Mouse (Mus musculus): ENCODE results near the gene Gfy. TPM values are rescaled to one million over a fixed set of nuclear protein-coding genes. Genes with fewer than 3 reads are reported as not detected.

Gfy gene
- not detected for polyA plus RNA-seq (2014; fragmentation: Illumina TruSeq; extraction: RNeasy Lipid Tissue Mini Kit (QIAGEN cat#74804); ENCODE audit: low read depth, low replicate concordance)

DNA sequence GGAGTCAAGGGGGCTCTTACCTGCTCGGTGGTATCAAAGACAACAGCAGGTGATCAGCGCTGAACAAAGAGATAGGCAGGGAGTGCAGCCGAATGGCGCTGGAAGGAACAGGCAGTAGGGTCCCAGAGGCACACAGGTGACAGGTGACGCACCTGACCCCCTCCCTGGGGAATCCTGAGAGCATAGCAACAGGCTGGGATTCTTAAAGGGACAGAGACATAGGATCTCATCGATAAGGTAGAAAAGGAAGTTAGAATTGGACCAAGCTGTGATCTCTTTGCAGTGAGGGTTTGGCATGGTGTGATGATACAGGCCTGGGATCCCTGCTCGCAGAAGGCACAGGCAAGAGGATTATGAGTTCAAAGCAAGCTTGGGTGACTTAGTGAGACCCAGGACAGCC, at the start of gene Gfy:
Gfy (minus strand) TSS at position 101 of the 400 bp plus-strand sequence.

DNA sequence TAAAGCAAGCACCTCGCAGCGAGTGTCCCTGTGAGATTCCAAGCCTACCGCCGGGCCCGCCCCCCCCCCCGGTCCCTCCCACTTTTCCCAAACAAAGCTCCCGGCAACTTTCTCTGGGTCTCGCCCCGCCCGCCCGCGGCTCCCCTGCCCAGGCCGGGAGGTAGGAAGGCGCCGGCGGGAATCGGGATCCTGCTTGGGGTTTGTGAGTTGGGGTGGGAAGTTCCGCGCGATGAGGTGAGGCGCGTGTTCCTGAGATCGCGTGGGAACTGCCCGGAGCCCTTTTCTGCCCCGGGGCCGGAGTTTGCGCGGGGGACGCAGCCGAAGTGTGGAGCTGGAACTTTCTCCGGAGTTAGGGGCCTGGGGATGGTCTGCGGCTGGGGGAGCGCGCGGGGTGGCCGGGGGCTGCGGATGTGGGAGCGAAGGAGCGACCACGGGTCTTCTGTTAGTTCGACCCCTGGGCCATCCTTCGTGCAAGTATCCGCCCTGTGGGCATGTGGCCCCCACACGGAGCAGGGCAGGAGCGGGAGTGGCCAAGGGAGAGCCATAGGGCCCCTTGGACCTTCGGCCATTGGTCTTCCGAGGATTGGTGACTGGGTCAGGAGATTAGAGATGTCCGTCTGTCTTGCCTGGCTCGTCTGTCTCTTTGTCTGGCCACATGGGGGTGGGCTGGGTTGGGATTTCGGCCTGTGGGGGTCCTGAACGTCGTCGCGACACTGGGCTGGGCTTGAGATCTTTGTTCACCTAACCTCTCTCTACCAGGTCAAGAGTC, 36.5 kb upstream of the Gfy start, which contains the start of gene Tead2:
Tead2 (plus strand) TSS at position 81 of the 769 bp plus-strand sequence.

DNA sequence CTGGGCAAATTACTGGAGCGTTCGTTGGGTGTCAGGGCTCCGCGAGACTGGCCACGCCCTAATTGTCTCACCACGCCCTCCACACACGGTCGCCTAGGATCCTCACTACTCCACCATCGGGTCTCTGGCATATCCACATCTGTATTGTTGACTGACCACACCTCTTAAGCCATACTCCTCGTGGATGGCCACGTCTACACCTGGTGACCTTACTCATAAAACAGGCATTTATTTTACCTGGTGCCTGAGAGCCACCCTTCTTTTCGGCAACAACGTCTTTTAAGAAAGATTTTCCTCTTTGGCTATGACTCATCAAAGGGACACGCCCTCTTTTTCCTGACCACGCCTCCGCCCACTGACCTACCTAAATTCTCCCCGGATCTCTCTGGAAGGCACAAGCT, 32.5 kb upstream of the Gfy start, which contains the start of gene Dkkl1:
Dkkl1 (minus strand) TSS at position 297 of the 401 bp plus-strand sequence.

DNA sequence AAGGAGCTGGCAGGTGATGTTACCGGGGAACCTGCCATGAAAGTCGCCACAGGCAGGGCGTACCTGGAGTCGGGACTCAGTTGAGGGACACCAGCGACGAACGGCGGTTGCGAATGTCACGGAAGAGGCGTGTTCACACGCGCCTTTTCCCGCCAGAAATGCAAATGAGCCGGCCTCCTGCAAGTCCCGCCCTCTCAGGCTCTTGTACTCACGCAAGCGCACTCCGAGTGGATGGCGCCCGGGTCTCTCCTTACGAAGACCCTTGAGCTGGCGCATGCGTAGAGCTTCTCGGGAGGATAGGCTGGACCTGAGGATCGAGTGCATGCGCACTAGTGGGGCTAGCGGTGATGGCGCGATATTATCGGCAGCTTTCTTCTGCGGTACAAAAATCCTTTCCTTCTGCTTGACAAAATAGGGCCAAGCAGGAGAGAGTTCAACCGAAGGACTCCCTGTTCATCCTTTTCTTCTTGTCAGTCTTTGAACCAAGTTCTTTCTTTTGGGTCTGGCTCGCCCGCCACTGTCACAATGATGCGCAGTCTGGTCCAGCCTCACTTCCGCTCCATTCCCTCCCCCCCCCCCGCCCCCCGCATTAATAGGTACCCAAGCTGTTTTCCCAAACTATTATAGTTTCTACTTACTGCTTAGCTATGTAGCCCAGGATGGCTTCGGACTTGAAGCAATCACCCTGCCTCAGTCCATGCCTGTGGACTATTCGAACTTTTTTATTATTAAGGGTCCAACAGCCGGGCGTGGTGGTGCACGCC, 25.2 kb upstream of the Gfy start, which contains the start of gene Ccdc155:
Ccdc155 (minus strand) TSS at position 513 of the 764 bp plus-strand sequence.

DNA sequence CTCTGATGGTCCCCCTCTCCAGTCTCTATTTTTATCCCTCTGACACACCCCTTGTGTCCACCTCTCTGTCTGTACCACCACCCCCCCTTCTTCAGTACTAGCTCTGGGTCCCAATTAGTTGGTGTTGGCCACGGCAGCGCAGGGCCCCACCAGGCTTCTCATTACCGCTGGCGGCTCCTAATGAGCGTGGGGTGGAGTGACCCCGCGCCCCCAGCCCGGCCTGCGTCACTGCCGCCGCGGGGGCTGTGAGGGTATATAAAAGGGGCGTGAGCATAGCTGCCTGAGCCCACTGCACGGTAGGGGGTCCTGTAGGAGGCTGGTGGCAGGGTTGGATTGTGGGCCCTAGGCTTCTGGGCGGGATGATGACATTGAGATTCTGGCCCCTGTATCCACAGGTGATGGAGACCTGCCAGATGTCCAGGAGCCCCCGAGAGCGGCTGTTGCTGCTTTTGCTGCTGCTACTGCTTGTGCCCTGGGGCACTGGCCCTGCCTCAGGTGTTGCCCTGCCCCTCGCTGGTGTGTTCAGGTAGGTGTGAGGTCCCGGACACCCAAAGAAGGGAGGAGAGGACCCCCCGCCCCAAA, 1.6 kb upstream of the Gfy start, which contains the start of gene Pth2:
Pth2 (plus strand) TSS at position 100 of the 582 bp plus-strand sequence.

DNA sequence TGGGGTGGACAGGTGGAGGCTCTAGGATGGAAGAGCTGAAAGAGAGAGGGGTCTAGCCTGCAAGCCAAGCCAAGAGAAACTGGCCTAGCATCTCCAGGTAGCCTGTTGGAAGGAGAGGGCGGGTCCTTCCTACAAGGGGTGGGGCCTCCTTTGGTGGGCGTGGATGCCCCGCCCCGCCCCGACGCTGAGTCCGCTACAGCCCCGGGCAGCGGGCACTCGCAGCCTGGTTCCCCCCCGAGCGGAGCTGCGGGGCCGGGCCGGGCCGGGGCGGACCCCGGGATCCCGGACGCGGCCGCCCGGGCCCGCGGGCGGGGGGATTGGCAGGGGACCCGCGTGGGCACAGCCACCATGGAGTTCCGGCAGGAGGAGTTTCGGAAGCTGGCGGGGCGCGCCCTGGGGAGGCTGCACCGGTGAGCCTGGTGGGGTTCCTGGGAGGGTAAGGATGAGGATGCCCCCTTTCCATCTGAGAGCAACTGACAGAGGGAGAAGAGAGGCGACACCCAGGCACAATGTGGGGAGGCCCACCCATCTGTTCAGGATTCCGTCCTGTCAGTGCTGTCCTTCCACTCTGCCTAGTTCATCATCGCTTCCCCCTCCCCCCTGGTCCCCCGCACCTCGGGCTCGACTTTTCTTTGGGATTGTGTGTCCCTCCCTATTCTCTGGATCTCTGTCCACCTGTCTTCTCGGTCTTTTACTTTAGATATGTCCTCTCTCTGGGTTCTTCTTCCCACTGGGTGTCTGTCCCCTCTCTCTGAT, 15.5 kb downstream of the Gfy start, which contains the start of gene Slc17a7:
Slc17a7 (plus strand) TSS at position 215 of the 756 bp plus-strand sequence.

DNA sequence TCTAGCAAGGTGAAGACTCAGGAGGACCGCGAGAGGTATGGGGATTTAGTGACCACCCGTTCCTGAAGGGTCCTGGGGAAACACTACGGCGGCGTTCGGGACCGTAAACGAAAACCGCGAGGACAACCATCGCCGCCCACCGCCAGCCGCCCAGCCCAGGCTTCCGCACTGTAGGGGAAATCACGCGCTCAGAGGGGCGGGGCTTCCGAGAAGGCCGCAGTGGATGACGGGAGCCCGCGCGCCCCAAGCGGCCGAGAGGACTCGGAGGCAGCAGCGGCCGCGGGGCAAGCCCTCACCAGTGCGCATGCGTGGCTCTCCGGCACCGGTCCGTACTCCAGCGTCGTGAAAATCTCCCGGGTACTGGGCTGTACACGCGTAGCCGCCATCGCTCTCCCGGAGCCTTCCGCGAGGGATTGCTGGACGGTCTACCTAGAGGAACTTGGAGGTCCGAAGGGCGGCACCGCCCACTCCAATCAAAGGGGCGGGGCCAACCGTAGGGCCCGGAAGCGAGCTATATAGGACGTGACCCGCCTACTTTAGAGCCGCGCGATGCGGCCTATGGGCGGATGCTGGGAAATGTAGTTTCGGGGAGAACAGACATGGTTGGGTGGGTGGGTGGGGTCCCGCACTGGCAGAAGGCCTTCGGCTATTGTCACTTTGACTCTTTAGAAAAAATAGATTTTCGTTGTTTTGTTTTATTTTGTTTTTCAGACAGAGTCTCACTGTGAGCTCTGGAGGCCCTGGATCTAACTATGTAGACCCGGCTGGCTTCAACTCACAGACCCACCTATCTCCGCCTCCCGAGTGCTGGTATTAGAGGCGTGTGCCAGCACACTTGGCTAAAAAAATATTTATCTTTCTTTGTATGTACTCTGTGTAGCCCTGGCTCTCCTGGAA, 25.0 kb downstream of the Gfy start, which contains the start of the genes Pih1d1 and Aldh16a1:
Pih1d1 (plus strand) TSS at position 208 of the 897 bp plus-strand sequence.
Aldh16a1 (minus strand) TSS at position 489 of the 897 bp plus-strand sequence.

DNA sequence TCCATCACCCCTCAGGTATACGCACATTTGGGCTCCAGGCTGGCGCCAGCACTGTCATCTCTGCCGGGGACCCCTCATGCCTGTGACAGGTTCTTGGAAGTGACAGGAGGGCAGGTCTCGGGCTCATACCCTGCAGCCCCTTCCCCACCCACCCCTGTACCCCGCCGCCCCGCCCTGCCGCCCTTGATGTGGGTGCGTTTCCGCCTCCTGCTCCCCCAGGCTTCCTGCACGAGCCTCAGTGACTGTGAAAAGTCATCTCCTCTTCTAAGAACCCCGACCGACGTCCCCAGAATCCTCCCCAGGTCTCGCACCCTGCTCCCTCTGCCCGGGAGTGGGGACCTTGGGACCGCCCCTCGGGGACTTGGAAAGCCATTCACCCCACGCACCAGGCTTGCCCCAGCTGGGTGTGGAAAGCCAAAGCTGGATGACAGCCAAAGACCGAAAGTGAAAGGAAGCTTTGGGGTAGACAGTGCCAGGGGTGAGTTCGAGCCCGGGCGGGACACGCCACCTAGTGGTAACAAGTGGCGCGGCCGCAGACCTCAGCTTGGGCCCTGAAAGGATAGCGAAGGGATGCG, 43.3 kb downstream of the Gfy start, which contains the start of the genes Gm45713 and Flt3l:
Gm45713 (minus strand) TSS at position 239 of the 575 bp plus-strand sequence.
Flt3l (minus strand) TSS at position 440 of the 575 bp plus-strand sequence.

DNA sequence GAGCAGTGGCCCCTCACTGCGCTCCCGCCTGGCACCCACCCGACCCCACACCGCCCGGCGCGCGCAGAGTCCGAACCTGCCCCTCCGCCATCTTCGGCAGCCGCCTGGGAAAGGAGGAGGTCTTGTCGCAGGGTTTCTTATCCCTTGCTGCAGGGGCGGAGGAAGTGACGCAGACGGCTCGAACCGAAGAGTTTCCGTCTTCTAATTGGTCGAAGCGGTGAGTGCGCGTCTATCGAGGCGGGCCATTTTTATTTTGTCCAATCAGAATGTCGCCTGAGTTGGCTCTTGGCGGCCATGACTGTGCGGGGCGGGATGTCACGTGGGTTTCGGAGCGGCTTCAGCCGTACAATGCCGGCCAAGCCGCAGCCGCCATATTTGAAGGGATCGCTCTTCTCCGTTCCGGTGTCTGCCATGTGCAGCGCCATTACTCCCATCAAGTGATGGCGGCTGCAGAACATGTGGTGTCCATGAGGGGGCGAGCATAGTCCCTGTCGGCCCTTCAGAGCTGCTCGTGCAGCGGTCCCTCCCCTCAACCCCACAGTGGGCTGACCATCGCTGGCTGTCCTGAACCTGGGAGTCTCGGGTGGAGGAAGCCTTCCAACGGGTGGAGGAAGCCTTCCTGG, 50.6 kb downstream of the Gfy start, which contains the start of gene Rpl13a:
Rpl13a (minus strand) TSS at position 138 of the 623 bp plus-strand sequence.

Other genes starting within 250 kb of the Gfy start
- gene Tsks, start 236.4 kb downstream of the Gfy start, polyA plus RNA-seq (2014; fragmentation: Illumina TruSeq; extraction: RNeasy Lipid Tissue Mini Kit (QIAGEN cat#74804); ENCODE audit: low read depth, low replicate concordance) = 12.6 TPM
- gene Cpt1c, start 204.7 kb downstream of the Gfy start, polyA plus RNA-seq (2014; fragmentation: Illumina TruSeq; extraction: RNeasy Lipid Tissue Mini Kit (QIAGEN cat#74804); ENCODE audit: low read depth, low replicate concordance) = 8.7 TPM
- 132 TPM for gene Prmt1, start 193.0 kb downstream of the Gfy start, polyA plus RNA-seq (2014; fragmentation: Illumina TruSeq; extraction: RNeasy Lipid Tissue Mini Kit (QIAGEN cat#74804); ENCODE audit: low read depth, low replicate concordance)
- gene Irf3, start 181.9 kb downstream of the Gfy start, polyA plus RNA-seq (2014; fragmentation: Illumina TruSeq; extraction: RNeasy Lipid Tissue Mini Kit (QIAGEN cat#74804); ENCODE audit: low read depth, low replicate concordance) = 87.2 TPM
- gene Bcl2l12, start 180.9 kb downstream of the Gfy start, polyA plus RNA-seq (2014; fragmentation: Illumina TruSeq; extraction: RNeasy Lipid Tissue Mini Kit (QIAGEN cat#74804); ENCODE audit: low read depth, low replicate concordance) = 18.5 TPM
- 57.7 TPM for gene Scaf1, start 163.2 kb downstream of the Gfy start, polyA plus RNA-seq (2014; fragmentation: Illumina TruSeq; extraction: RNeasy Lipid Tissue Mini Kit (QIAGEN cat#74804); ENCODE audit: low read depth, low replicate concordance)
- gene Rras, start 161.6 kb downstream of the Gfy start, polyA plus RNA-seq (2014; fragmentation: Illumina TruSeq; extraction: RNeasy Lipid Tissue Mini Kit (QIAGEN cat#74804); ENCODE audit: low read depth, low replicate concordance) = 131 TPM
- gene Prr12, start 126.7 kb downstream of the Gfy start, polyA plus RNA-seq (2014; fragmentation: Illumina TruSeq; extraction: RNeasy Lipid Tissue Mini Kit (QIAGEN cat#74804); ENCODE audit: low read depth, low replicate concordance) = 15.7 TPM
- 43.3 TPM for gene Nosip, start 117.1 kb downstream of the Gfy start, polyA plus RNA-seq (2014; fragmentation: Illumina TruSeq; extraction: RNeasy Lipid Tissue Mini Kit (QIAGEN cat#74804); ENCODE audit: low read depth, low replicate concordance)
- gene Prrg2, start 116.9 kb downstream of the Gfy start, polyA plus RNA-seq (2014; fragmentation: Illumina TruSeq; extraction: RNeasy Lipid Tissue Mini Kit (QIAGEN cat#74804); ENCODE audit: low read depth, low replicate concordance) = 40.3 TPM
- gene Rcn3, start 87.3 kb downstream of the Gfy start, polyA plus RNA-seq (2014; fragmentation: Illumina TruSeq; extraction: RNeasy Lipid Tissue Mini Kit (QIAGEN cat#74804); ENCODE audit: low read depth, low replicate concordance) = 67.3 TPM
- 149 TPM for gene Fcgrt, start 75.7 kb downstream of the Gfy start, polyA plus RNA-seq (2014; fragmentation: Illumina TruSeq; extraction: RNeasy Lipid Tissue Mini Kit (QIAGEN cat#74804); ENCODE audit: low read depth, low replicate concordance)
- gene Rps11, start 55.1 kb downstream of the Gfy start, polyA plus RNA-seq (2014; fragmentation: Illumina TruSeq; extraction: RNeasy Lipid Tissue Mini Kit (QIAGEN cat#74804); ENCODE audit: low read depth, low replicate concordance) = 1,035 TPM
- gene Rpl13a, start 50.8 kb downstream of the Gfy start, polyA plus RNA-seq (2014; fragmentation: Illumina TruSeq; extraction: RNeasy Lipid Tissue Mini Kit (QIAGEN cat#74804); ENCODE audit: low read depth, low replicate concordance) = 2,139 TPM
- not detected for gene Gm45713, start 43.3 kb downstream of the Gfy start, polyA plus RNA-seq (2014; fragmentation: Illumina TruSeq; extraction: RNeasy Lipid Tissue Mini Kit (QIAGEN cat#74804); ENCODE audit: low read depth, low replicate concordance)
- gene Flt3l, start 43.1 kb downstream of the Gfy start, polyA plus RNA-seq (2014; fragmentation: Illumina TruSeq; extraction: RNeasy Lipid Tissue Mini Kit (QIAGEN cat#74804); ENCODE audit: low read depth, low replicate concordance) = 23.0 TPM
- 44.6 TPM for gene Pih1d1, start 25.3 kb downstream of the Gfy start, polyA plus RNA-seq (2014; fragmentation: Illumina TruSeq; extraction: RNeasy Lipid Tissue Mini Kit (QIAGEN cat#74804); ENCODE audit: low read depth, low replicate concordance)
- 22.5 TPM for gene Aldh16a1, start 25.0 kb downstream of the Gfy start, polyA plus RNA-seq (2014; fragmentation: Illumina TruSeq; extraction: RNeasy Lipid Tissue Mini Kit (QIAGEN cat#74804); ENCODE audit: low read depth, low replicate concordance)
- 0.97 TPM for gene Slc17a7, start 15.6 kb downstream of the Gfy start, polyA plus RNA-seq (2014; fragmentation: Illumina TruSeq; extraction: RNeasy Lipid Tissue Mini Kit (QIAGEN cat#74804); ENCODE audit: low read depth, low replicate concordance)
- not detected for gene Pth2, start 1.4 kb upstream of the Gfy start, polyA plus RNA-seq (2014; fragmentation: Illumina TruSeq; extraction: RNeasy Lipid Tissue Mini Kit (QIAGEN cat#74804); ENCODE audit: low read depth, low replicate concordance)
- gene Ccdc155, start 25.3 kb upstream of the Gfy start, polyA plus RNA-seq (2014; fragmentation: Illumina TruSeq; extraction: RNeasy Lipid Tissue Mini Kit (QIAGEN cat#74804); ENCODE audit: low read depth, low replicate concordance) = 1.5 TPM
- 37.0 TPM for gene Dkkl1, start 32.6 kb upstream of the Gfy start, polyA plus RNA-seq (2014; fragmentation: Illumina TruSeq; extraction: RNeasy Lipid Tissue Mini Kit (QIAGEN cat#74804); ENCODE audit: low read depth, low replicate concordance)
- gene Tead2, start 36.2 kb upstream of the Gfy start, polyA plus RNA-seq (2014; fragmentation: Illumina TruSeq; extraction: RNeasy Lipid Tissue Mini Kit (QIAGEN cat#74804); ENCODE audit: low read depth, low replicate concordance) = 17.0 TPM
- 13.6 TPM for gene Cd37, start 59.5 kb upstream of the Gfy start, polyA plus RNA-seq (2014; fragmentation: Illumina TruSeq; extraction: RNeasy Lipid Tissue Mini Kit (QIAGEN cat#74804); ENCODE audit: low read depth, low replicate concordance)
- gene Slc6a16, start 61.5 kb upstream of the Gfy start, polyA plus RNA-seq (2014; fragmentation: Illumina TruSeq; extraction: RNeasy Lipid Tissue Mini Kit (QIAGEN cat#74804); ENCODE audit: low read depth, low replicate concordance) = 1.4 TPM
- 9.4 TPM for gene Slc6a21, start 97.9 kb upstream of the Gfy start, polyA plus RNA-seq (2014; fragmentation: Illumina TruSeq; extraction: RNeasy Lipid Tissue Mini Kit (QIAGEN cat#74804); ENCODE audit: low read depth, low replicate concordance)
- gene Trpm4, start 154.2 kb upstream of the Gfy start, polyA plus RNA-seq (2014; fragmentation: Illumina TruSeq; extraction: RNeasy Lipid Tissue Mini Kit (QIAGEN cat#74804); ENCODE audit: low read depth, low replicate concordance) = 41.0 TPM
- gene Hrc, start 155.7 kb upstream of the Gfy start, polyA plus RNA-seq (2014; fragmentation: Illumina TruSeq; extraction: RNeasy Lipid Tissue Mini Kit (QIAGEN cat#74804); ENCODE audit: low read depth, low replicate concordance) = 0.65 TPM
- gene Ppfia3, start 187.4 kb upstream of the Gfy start, polyA plus RNA-seq (2014; fragmentation: Illumina TruSeq; extraction: RNeasy Lipid Tissue Mini Kit (QIAGEN cat#74804); ENCODE audit: low read depth, low replicate concordance) = 3.5 TPM
- 5.1 TPM for gene Lin7b, start 191.0 kb upstream of the Gfy start, polyA plus RNA-seq (2014; fragmentation: Illumina TruSeq; extraction: RNeasy Lipid Tissue Mini Kit (QIAGEN cat#74804); ENCODE audit: low read depth, low replicate concordance)
- 288 TPM for gene Snrnp70, start 216.2 kb upstream of the Gfy start, polyA plus RNA-seq (2014; fragmentation: Illumina TruSeq; extraction: RNeasy Lipid Tissue Mini Kit (QIAGEN cat#74804); ENCODE audit: low read depth, low replicate concordance)
- not detected for gene Kcna7, start 226.1 kb upstream of the Gfy start, polyA plus RNA-seq (2014; fragmentation: Illumina TruSeq; extraction: RNeasy Lipid Tissue Mini Kit (QIAGEN cat#74804); ENCODE audit: low read depth, low replicate concordance)
- 2.6 TPM for gene Ntf5, start 234.1 kb upstream of the Gfy start, polyA plus RNA-seq (2014; fragmentation: Illumina TruSeq; extraction: RNeasy Lipid Tissue Mini Kit (QIAGEN cat#74804); ENCODE audit: low read depth, low replicate concordance)
- gene Lhb, start 241.3 kb upstream of the Gfy start, polyA plus RNA-seq (2014; fragmentation: Illumina TruSeq; extraction: RNeasy Lipid Tissue Mini Kit (QIAGEN cat#74804); ENCODE audit: low read depth, low replicate concordance) = 1.4 TPM